Mouse (Mus musculus) embryo, embryonic 10.5 days (tissue): ENCODE data around the gene Ahnak.
A peak's percentile ranks its signal among the peaks of the same experiment; 100 is the strongest.

Experiments
- DNase-seq: peaks from one replicate; pipeline ENCODE4 v3.0.0-alpha.2; 2015; ENCODE audit warnings: low spot score

The Ahnak gene

GRCm38 (mm10) chr19:8989066-8989566, at the start of gene Ahnak:
Gene Ahnak, plus strand, starts transcription at chr19:8989284.
- DNase-seq = peak; percentile 62

GRCm38 (mm10) chr19:8940526-8941133, 48.5 kb upstream of the Ahnak start:
- no peak for DNase-seq

- peak; percentile 17 for DNase-seq
Measured at GRCm38 (mm10) chr19:8941136-8941514, 48.0 kb upstream of the Ahnak start.

- peak; percentile 98 for DNase-seq
Measured at GRCm38 (mm10) chr19:8941515-8942217, 47.4 kb upstream of the Ahnak start, which contains the start of gene Mta2. Gene Mta2, plus strand, starts transcription at chr19:8941875.

GRCm38 (mm10) chr19:8942276-8942964, 46.7 kb upstream of the Ahnak start:
- peak; percentile 64 for DNase-seq

GRCm38 (mm10) chr19:8943047-8943446, 46.0 kb upstream of the Ahnak start:
- no peak for DNase-seq

- no peak for DNase-seq
Measured at GRCm38 (mm10) chr19:8944062-8944461, 45.0 kb upstream of the Ahnak start.

- DNase-seq = peak; percentile 83
Measured at GRCm38 (mm10) chr19:8944750-8945149, 44.3 kb upstream of the Ahnak start.

- no peak for DNase-seq
Measured at GRCm38 (mm10) chr19:8945251-8945650, 43.8 kb upstream of the Ahnak start.

GRCm38 (mm10) chr19:8946929-8947328, 42.2 kb upstream of the Ahnak start:
- DNase-seq = no peak

- DNase-seq = no peak
Measured at GRCm38 (mm10) chr19:8950190-8950589, 38.9 kb upstream of the Ahnak start.

GRCm38 (mm10) chr19:8952241-8952640, 36.8 kb upstream of the Ahnak start:
- DNase-seq = no peak

- peak; percentile 99 for DNase-seq
Measured at GRCm38 (mm10) chr19:8953135-8954039, 35.7 kb upstream of the Ahnak start, which contains the start of gene Tut1. Gene Tut1, plus strand, starts transcription at chr19:8953847.

- no peak for DNase-seq
Measured at GRCm38 (mm10) chr19:8954171-8954570, 34.9 kb upstream of the Ahnak start.

GRCm38 (mm10) chr19:8962256-8962655, 26.8 kb upstream of the Ahnak start:
- DNase-seq = no peak

- no peak for DNase-seq
Measured at GRCm38 (mm10) chr19:8965075-8965474, 24.0 kb upstream of the Ahnak start.

- DNase-seq = no peak
Measured at GRCm38 (mm10) chr19:8965771-8966170, 23.3 kb upstream of the Ahnak start.

- DNase-seq = no peak
Measured at GRCm38 (mm10) chr19:8966198-8966589, 22.9 kb upstream of the Ahnak start.

- peak; percentile 99 for DNase-seq
Measured at GRCm38 (mm10) chr19:8966590-8967372, 22.3 kb upstream of the Ahnak start, which contains the start of gene Eef1g. Gene Eef1g, plus strand, starts transcription at chr19:8967041.

- DNase-seq = no peak
Measured at GRCm38 (mm10) chr19:8967373-8967743, 21.7 kb upstream of the Ahnak start.

- DNase-seq = no peak
Measured at GRCm38 (mm10) chr19:8967893-8968292, 21.2 kb upstream of the Ahnak start.
